Mouse (Mus musculus): ENCODE measurements around the gene Fam213b. TPM values are rescaled to one million over a fixed set of nuclear protein-coding genes. Genes with fewer than 3 reads are reported as not detected.

The Fam213b gene
- polyA plus RNA-seq, 1 experiment from 2014 or later: 57.1 TPM

Other genes starting within 250 kb of the Fam213b start
- gene Actrt2, start 231.3 kb downstream of the Fam213b start, polyA plus RNA-seq (2014; fragmentation: Nextera tagmentation; extraction: Ambion mirVana): not detected in 2 replicates
- gene Ttc34, start 61.7 kb downstream of the Fam213b start, polyA plus RNA-seq (2014; fragmentation: Nextera tagmentation; extraction: Ambion mirVana): 1.7 and 2.4 TPM in 2 replicates
- gene Mmel1, start 29.6 kb downstream of the Fam213b start, polyA plus RNA-seq (2014; fragmentation: Nextera tagmentation; extraction: Ambion mirVana): 0.23 and 0.65 TPM in 2 replicates
- gene Tnfrsf14, start 29.4 kb upstream of the Fam213b start, polyA plus RNA-seq (2014; fragmentation: Nextera tagmentation; extraction: Ambion mirVana): 0.40 TPM in 1 of 2 replicates, not detected in the other
- gene Hes5, start 61.8 kb upstream of the Fam213b start, polyA plus RNA-seq (2014; fragmentation: Nextera tagmentation; extraction: Ambion mirVana): 70.0 and 102 TPM in 2 replicates
- gene Pank4, start 65.0 kb upstream of the Fam213b start, polyA plus RNA-seq (2014; fragmentation: Nextera tagmentation; extraction: Ambion mirVana): 34.1 and 34.4 TPM in 2 replicates
- gene Plch2, start 157.6 kb upstream of the Fam213b start, polyA plus RNA-seq (2014; fragmentation: Nextera tagmentation; extraction: Ambion mirVana): 13.4 and 13.8 TPM in 2 replicates
- 5.4 and 7.0 TPM in 2 replicates for gene Pex10, start 167.9 kb upstream of the Fam213b start, polyA plus RNA-seq (2014; fragmentation: Nextera tagmentation; extraction: Ambion mirVana)
- gene Rer1, start 187.2 kb upstream of the Fam213b start, polyA plus RNA-seq (2014; fragmentation: Nextera tagmentation; extraction: Ambion mirVana): 145 and 148 TPM in 2 replicates
- 6.1 and 8.7 TPM in 2 replicates for gene Morn1, start 187.4 kb upstream of the Fam213b start, polyA plus RNA-seq (2014; fragmentation: Nextera tagmentation; extraction: Ambion mirVana)

All from hindbrain, embryonic 14.5 days (tissue).